Mouse (Mus musculus): ENCODE results near the gene Nanos2.
A peak's percentile ranks its signal among the peaks of the same experiment; 100 is the strongest.

The Nanos2 gene

DNA sequence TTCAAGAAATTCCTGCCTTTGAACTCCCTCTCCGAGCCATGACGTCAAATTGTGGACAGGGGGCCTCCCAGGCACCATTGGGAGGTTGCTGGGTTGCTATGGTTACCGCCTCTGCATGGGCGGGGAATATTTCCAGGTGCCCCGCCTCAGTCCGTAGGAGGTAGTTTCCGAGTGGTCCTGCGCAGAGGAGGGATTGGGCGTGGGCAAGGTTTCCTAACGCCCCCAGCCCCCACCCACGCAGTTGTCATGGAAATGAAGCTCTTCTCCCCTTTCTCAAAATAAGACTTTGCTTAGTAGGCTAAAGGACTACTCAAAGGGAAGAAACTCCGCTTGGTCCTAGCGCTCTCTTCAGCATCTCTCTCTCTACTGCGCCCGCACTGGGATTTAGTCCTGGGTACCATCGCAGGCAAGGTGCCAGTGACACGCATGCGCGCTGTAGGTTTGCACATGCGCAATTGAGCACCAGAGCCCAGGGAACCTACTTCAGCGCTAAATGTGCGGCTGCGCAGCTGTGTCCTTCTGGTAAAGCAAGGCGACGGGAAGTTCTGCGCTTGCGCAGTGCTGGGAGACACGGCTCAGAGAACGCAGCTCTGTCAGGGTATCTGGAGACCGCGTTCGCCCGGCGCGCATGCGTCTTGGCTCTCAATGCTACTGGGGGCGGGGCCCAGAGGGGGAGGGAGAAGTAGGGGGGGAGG, 3.5 kb downstream of the Nanos2 start, which contains the start of gene Mypop:
Gene Mypop, plus strand, starts transcription at position 645 of the 695 bp plus-strand sequence.
- DNase-seq (ENCODE audit: low spot score in 2 of 2), result peak; percentile 92 to 99

DNA sequence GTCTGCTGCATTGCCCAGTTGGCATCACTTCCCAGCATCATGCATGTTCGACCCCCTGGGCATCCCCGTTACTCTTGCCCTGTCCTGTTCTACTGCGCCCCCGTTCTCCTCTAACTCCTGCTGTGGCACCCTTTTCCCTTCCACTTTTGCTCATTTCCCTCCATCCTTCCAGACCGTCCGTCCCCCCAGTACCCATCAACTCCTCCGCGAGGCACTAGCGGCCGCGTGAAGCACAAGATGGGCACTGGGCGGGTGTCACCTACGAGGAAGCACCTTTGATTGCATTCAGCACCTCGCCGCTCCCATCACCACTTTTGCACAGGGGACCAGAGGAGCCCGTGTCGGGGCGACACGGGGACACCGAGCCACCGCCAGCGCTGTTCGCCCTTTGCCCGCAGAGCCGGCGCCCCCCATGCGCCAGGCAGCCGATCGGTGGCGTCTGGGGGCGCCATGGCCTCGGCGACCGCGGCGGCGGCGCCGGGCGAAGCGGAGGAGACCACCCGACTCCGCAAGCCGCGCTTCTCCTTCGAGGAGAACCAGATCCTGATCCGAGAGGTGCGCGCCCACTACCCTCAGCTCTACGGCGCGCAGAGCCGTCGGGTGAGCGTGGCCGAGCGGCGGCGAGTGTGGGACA, 4.6 kb downstream of the Nanos2 start:
- DNase-seq (ENCODE audit: low spot score in 2 of 2), result no peak

DNA sequence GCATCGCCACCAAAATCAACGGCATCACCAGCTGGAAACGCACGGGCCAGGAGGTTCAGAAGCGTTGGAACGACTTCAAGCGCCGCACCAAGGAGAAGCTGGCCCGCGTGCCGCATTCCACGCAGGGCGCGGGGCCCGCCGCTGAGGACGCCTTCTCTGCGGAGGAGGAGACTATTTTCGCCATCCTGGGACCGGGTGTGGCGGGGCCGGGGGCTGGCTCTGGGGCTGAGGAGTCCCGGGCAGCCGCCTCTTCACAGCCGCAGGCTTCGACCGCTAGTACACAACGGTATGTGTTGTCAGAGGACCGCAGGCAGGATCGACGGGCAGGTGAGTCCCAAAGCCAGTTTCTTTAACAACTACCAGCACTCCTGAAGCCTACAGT, 5.1 kb downstream of the Nanos2 start:
- DNase-seq (ENCODE audit: low spot score in 2 of 2), result no peak

DNA sequence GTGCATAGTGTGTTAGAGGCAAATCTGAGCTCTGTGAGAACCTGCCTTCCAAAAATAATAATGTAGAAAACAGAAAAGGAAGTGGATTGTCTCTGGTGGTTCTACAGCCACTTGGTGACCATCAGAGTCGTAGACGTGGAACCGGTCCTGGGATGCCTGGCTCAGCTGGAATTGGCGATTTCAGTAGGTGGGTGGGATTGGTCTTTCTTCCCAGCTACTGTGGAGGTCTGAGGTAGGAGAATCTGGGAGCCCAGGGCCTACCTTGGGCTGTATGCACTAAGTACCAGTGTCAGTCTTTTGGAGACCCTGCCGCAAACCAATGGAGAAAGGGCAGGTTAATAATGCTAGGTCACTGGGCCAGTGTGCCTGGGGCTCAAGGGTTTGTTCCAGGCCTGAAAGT, 5.8 kb downstream of the Nanos2 start:
- DNase-seq (ENCODE audit: low spot score in 2 of 2), result no peak

DNA sequence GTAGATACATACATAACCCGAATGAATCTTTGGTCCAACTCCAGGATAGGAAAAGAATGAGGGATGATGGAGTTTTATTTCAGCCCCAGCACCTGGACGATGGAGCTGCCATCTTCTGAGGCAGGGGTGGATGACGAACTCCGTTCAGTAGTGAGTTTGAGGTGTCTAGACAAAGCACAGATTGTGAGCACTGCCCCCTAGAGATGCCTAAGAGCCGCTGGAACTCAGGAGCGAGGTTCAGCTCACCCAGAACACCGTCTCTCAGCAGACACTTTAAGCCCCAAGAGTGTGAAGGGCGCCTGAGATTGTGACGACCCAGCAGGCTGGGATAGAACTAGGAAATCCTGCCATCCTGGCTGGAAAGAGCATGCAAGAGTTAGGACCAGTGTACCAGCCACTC, 11.6 kb downstream of the Nanos2 start:
- no peak for DNase-seq (ENCODE audit: low spot score in 2 of 2)

DNA sequence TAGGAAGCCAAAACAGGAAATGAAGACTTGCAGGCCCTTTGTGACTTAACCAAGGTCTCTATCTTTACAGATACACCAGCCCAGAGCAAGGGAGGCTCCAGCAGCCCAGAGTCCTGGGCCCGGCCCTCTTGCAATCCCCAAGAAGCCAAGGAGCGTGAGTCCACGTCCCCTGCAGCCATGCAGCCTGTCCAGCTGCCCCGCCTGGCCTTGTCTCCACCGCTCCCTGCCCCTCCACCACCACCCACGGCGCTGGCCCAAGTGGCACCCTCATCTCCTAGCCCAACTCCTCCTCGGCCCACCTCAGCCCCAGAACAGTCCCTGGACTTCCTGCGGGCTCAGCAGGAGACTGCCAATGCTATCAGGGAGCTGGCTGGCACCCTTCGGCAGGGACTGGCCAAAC, 13.2 kb downstream of the Nanos2 start:
- DNase-seq (ENCODE audit: low spot score in 2 of 2), result peak in 1 of 2 experiments; percentile 50

DNA sequence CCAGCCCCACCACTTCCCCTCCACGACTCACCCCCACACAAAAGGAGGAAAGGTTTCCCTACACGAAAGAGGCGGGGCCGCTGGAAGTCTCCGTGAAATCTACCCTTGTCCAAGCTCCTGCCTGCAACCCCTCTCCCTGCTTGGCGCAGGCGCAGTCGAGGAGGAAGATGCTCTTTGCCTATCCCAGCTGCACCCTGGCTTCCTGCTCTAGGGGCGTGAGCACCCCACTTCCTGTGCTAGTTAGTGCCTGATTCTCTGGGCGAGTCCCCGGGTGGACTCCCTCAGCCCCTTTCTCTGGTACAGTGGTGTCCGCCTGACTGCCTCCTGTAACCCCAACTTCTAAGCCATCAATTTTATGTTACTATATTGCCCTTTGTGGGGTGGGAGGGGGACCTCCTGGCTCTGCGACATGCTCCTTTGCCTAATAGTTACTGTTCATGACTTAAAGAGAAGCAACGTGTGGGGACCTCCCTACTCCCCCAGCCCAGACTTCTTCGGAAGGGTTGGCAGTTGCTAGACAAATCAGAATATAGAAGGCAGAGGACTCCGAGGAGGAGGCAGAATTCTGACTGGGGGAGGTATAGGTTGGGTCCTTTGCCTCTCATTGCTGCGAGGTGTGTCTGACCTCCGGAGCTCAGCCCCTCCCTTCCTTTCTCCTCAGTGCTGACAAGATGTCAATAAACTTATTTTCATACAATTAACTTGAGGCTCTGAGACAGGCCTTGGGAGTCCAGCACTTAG, 14.0 kb downstream of the Nanos2 start:
- DNase-seq (ENCODE audit: low spot score in 2 of 2), result peak; percentile 48 to 72

DNA sequence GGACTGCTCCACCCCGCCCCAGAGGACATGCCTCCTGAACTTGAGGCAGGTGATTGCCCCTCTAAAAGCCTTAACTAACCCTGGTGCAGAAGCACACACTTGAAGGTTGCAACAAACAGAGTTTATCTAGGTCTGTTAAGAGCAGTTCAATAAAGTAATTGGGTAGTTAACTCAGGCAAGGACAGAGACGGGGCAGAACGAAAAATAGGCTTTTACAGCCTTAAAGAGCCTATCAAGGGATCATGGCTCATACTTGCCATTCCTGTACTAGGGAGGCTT, 14.5 kb downstream of the Nanos2 start:
- no peak for DNase-seq (ENCODE audit: low spot score in 2 of 2)

DNA sequence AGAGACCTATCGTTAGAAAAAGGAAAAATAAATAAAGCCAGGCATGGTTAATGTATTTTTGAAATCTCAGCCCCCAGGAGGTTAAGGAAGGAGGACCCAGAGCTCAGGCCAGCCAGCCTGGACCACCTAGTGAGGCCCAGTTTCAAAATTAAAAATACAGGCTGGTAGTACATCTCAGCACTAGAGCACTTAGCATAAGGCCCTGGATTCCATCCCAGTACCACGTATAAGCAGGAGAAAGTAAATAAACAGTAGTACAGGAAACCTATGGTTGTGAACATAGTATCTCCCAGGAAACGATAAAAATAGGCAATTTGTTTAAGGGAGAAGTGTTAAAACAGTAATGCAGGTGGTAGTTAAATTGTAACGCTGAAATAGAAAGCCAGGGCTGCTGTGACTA, 14.9 kb downstream of the Nanos2 start:
- no peak for DNase-seq (ENCODE audit: low spot score in 2 of 2)

DNA sequence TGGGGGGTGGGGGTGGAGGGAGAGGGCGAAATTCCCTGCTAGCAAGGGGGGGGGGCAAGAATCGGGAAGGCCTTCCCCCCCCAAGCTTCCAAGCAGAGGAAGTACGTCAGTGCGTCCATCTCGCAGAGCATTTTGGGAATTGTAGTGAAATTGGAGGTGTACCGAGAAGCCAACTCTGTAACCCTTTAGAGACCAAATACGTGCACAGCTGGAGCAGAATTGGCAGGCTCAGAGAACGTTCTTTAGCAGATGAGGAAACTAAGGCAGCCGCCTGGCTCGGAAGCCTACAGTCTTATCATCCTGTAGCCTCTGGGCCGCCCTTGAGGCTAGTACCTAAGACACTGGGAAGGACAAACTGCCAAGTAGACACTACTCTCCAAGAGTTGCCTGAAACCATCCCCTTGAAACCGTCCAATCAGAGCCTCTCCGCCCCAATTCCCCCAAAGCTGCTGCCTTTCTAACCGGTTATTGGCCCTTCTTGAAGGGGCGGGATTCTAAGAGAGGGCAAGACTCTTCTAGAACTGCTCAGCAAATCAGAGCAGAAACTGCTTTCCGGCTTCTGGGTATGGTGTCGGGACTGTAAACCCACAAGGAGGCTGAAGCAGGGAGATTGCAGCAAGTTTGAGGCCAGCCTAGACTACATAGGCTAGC, 15.8 kb downstream of the Nanos2 start:
- peak; percentile 55 to 68 for DNase-seq (ENCODE audit: low spot score in 2 of 2)

DNA sequence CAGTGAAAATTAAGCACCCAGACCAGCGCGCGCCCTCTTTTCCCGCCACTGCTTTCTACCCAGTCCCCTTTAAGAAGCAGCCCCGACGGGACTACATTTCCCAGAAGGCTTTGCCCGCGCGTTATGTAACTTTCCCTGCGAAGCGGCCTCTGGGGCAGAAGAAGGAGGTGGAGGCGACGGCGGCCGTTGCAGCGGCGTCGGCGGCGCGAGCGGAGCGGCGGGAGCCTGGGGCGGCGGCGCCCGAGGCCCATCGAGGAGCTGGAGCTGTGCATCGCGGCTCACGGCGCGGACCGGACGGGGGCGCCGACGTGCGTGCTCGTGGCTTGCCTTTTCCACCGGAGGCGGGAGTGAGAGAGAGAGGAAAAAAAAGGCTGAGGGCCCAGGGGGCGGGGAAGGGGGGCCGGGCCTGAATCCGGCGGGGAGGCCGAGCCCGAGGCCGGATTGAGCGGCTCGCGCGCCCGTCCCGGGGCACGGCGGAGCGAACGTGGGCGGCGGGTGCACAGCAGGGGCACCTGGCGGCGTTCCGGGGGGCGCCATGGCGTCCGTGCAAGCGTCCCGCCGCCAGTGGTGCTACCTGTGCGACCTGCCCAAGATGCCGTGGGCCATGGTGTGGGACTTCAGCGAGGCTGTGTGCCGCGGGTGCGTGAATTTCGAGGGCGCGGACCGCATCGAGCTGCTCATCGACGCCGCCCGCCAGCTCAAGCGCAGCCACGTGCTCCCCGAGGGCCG, 16.9 kb downstream of the Nanos2 start, which contains the start of gene Irf2bp1:
Gene Irf2bp1, plus strand, starts transcription at position 143 of the 729 bp plus-strand sequence.
- DNase-seq (ENCODE audit: low spot score in 2 of 2), result peak; percentile 90 to 93

DNA sequence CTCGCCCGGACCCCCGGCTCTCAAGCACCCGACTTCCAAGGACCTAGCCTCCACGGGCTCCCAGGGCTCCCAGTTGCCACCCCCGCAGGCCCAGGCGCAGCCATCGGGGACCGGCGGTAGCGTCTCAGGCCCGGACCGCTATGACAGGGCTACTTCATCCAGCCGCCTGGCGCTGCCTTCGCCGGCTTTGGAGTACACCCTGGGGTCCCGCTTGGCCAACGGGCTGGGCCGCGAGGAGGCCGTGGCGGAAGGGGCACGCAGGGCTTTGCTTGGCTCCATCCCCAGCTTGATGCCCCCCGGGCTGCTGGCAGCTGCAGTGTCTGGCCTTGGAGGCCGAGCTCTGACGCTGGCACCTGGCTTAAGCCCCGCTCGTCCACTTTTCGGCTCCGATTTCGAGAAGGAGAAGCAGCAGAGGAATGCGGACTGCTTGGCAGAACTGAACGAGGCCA, 17.5 kb downstream of the Nanos2 start:
- no peak for DNase-seq (ENCODE audit: low spot score in 2 of 2)

DNA sequence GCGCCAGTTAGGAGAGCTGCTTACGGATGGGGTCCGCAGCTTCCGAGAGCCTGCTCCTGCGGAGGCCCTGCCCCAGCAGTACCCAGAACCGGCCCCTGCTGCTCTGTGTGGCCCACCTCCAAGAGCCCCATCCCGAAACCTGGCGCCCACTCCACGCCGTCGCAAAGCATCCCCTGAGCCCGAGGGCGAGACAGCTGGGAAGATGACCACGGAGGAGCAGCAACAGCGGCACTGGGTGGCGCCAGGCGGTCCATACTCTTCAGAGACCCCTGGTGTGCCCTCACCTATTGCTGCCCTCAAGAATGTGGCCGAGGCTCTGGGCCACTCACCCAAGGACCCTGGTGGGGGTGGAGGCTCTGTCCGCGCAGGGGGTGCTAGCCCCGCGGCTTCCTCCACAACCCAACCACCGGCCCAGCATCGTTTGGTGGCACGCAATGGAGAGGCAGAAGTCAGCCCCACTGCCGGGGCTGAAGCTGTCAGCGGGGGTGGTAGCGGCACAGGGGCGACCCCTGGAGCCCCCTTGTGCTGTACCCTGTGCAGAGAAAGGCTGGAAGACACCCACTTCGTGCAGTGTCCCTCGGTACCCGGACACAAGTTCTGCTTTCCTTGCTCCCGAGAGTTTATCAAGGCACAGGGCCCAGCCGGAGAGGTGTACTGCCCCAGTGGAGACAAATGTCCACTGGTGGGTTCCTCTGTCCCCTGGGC, 18.4 kb downstream of the Nanos2 start:
- no peak for DNase-seq (ENCODE audit: low spot score in 2 of 2)

DNA sequence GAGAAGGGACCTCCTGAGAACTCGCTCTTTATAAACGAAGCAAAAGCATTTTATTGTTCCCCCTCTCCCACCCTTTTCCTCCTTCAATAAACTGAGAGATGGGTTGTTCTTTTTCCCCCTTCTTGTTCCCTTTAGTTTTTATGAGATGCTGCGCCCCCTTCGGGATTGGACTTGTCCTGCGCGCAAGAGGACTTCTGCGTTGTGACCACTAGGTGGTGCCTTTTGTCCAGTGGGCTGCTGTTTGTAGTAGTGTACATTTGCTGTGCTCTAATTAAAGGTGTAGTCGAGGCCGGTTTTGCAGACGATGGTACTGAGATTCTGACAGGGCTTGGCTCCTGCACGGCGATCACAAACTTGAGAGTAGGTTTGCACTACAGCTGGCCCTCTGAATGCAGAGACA, 19.3 kb downstream of the Nanos2 start:
- peak; percentile 62 to 72 for DNase-seq (ENCODE audit: low spot score in 2 of 2)

DNA sequence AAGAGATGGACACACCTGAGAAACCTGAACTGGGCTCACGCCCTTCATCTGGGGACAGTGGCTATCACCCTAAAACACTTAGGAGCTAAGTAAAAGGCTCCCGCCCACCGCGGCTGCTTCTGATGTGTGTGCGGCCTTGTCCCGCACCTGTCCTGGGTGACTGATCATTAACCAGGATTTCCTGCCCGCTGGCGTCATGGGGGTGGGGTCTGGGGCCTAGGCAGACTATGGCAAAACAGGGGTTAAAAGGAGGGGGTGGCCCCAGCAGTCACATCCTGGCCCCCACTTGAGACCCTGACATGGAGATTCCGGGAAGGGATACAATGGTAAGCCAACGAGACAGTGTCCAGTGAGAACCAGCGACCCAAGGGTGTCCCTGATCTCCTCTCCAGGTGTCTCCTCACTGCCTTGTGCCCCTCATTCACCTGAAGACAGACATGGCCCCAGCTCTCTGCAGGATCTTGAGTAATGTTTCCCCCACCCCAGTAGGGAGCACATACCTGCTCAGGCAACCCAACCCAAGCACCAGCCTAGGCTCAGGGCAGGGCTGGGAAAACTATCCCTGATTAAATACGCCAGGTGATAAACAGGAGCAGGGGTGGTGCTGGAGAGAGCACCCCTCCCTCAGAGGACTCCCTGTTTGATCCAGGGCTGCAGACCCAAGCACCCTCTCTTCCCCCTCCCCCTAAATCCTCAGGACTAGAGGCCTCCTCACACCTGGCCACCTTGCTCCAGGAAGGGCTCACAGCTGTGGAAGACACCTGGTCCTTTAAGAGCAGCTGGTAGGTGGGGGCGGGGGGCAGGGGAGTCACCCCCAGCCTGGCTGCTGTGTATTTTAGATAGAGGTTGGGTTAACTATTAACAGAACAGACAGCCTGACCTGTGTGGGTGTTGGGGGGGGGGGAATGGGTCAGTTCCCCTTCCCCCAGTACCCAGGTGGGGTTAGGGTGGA, 20.1 kb downstream of the Nanos2 start:
- DNase-seq (ENCODE audit: low spot score in 2 of 2), result no peak

DNA sequence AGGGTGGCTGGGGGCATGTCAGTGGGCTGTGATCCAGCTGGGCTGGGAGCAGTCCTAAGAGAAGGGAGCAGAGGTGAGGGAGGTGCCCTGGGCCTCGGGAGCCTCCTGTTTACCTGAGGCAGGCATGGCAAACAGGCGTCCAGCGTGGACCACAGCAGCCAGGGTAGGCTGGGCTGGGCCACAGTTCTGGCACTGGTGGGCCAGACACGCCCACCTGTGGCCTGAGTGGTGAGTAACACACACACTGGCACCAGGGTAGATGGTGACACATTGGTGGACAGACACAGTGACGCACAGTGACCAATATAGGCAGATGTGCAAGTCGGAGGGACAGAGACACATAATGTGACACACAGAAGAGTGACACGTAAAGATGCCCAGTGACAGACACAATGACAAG, 23.4 kb downstream of the Nanos2 start:
- DNase-seq (ENCODE audit: low spot score in 2 of 2), result no peak

DNA sequence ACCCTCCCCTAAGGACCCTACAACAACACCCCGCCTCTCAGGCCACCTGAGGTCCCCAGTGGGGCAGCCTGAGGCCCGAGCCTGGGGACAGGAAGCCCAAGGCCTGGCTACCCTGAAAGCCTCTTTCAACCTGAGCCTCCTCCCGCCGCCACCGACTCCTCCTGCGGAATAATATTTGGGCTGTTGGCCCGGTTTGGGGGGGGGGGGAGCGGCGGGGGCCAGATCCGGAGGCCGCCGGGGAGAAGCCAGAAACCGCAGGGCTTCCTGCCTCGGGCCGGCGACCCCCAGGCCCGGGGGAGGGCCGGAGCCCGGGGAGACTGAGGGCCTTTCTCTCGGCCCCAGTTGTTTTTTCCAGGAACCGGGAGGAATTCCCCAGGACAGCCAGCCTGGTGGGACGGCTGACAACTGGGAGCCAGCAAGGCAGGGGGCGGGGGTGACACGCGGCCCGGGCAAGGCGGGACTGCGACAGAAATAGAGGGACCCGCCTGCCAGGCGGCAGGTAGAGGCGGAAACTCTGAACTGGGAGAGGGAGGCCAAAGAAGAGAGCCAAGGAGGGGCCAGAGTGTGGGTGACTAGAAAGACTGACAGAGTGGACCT, 24.9 kb downstream of the Nanos2 start:
- no peak for DNase-seq (ENCODE audit: low spot score in 2 of 2)

DNA sequence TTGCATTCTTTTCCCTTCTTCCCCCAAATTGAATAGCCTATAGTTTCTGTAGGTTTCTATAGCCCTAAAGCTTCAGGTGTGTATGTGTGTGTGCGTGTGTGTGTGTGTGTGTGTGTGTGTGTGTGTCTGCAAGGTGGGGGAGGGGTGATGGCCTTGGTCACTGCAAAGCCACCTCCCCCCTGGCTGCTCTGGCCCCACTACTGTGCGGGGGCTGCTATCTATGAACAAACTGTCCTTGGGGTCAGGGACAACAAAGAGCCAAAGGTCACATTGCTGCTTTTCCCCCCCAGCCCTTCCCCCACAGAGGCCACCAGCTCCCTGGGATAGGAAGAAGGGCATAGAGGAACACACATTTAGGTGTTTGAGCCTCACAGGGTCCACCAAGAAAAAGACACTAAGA, 25.7 kb downstream of the Nanos2 start:
- DNase-seq (ENCODE audit: low spot score in 2 of 2), result no peak

DNA sequence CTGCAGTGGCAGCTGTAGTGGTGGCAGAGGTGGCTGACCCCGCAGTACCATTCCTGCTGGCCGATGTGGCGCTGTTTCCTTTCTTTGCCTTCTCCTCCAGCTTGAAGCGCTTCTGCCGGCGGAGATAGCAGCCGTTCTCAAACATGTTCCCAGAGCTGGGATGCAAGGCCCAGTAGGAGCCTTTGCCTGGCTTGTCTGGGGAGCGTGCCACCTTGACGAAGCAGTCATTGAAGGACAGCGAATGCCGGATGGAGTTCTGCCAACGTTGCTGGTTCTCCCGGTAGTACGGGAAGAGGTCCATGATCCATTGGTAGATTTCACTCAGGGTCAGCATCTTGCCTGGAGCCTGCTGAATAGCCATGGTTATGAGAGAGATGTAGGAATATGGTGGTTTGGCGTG, 27.3 kb downstream of the Nanos2 start:
- DNase-seq (ENCODE audit: low spot score in 2 of 2), result no peak

DNA sequence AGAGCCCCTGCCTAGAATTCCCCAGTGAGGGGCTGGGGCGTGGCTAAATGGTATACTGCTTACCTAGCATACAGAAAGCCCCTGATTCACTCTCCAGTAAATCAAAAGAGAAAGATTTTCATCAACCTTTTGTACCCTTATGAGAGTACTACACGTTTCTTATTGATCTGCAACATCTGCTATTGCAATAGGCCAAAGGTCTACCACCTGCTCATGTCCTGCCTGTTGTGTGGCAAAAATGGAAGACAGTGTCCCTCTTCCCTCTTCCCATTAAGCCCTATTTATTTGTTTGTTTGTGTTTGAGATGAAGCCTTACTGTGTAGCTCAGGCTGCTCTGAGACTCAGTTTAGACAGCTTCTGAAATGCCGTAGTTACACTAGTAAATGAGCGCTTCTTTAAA, 28.8 kb downstream of the Nanos2 start:
- DNase-seq (ENCODE audit: low spot score in 2 of 2), result no peak
